Mouse (Mus musculus) gastrocnemius, postnatal 10 days (tissue): ENCODE measurements at regions not wholly inside any gene's neighbourhood (a gene's known extent, or its start where the extent isn't known, plus 50 kb on each side); places are given as distances from the start of the nearest gene placed in this dataset.
A peak's percentile ranks its signal among the peaks of the same experiment; 100 is the strongest.

Experiments used
- DNase-seq: peaks from one replicate; pipeline ENCODE4 v3.0.0; 2021; ENCODE audit warnings: mixed read lengths

DNA sequence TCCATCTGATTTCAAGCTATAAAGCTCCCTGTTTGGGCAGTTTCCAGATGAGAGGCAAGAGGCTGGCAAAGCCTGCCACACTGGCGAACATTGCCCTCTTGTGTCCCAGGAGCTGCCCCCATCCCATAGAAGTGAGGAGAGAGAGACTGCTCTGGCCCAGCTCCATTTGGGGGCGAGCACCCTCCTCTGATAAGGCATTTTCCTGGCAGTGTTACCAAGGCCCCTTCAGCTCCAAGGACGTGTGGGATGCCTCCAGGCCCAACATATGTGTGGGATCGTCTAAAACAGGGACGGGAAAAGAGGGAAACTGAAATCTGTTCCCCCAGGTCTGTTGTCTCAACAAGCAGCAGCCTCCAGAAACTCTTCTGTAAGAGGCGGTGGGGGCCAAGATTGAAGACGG lies 88.0 kb upstream of the Csf3r start:
- DNase-seq, result no peak

DNA sequence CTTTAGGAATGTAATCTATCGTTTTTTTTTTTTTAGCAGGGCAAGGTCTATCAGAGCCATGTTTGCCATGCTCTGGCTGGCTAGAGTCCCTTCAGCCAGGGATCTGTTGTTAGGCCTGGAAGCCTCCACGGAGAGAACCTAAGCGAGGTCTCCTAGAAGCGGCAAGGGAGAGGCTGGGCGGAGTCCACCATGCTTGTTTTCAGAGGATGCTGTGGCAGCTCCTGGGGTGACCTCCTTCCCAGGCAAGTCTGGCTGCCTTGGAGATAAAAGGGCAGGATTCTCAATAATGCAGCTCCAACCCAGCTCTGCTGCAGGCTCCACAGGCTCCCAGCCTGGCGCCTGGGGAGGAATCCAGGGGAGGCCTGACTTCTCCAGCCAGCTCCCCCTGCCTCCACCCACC lies 86.2 kb upstream of the Csf3r start:
- DNase-seq, result no peak

DNA sequence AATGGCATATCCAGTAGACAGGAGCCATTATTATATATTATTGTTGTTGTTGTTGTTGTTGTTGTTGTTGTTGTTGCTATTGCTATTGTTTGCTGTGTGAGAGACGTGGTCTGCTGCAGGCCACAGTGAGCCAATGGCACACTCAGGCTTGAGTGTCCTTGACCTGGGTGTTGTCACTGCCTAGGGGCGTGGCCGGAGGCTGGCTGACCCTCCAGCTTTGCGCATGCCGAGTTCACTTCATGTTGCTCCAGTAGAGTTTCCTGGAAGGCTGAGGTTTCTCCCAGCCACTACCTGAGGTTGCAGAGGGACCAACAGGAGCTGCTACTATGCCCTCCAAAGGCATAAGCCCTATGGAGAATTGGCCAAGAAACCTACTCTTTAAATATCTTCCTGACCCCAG lies 83.1 kb upstream of the Csf3r start:
- DNase-seq, result no peak

DNA sequence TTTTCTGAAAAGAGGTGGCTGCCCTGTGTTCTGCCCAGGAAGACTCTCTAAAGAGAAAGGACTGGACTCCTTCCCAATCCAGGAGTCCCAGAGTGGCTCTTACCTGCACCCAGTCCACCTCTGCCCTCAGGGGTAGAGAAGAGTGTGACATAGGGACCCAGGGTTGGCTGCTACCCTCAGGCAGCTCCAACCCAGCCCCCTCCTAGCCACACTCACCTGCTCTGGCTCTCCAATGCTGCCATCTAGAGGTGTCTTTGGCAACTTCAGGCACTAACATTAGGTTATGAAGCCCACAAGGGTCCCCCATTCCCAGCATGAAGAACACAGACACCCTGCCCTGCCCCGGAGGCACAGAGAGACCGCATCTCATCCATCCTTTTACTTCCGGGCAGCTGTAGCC lies 82.4 kb upstream of the Csf3r start:
- no peak for DNase-seq

DNA sequence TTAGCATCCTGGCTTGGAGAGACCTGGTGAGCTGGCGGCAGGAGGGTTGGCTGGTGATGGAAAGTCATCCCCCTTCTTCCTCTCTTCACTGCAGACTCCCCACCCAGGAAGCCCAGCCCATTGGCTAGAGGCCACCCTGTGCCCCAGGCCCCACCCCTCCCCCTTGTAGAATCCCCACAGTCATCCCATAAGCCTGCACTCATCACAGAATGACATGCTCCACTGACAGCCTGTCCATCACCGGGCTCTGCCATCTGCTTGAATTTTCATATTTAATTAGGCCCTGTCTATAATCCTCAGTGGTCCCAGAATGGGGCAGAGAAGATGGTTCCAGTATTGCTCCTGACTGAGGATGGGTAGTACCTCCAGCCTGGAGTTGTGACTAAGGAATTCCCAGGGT lies 79.3 kb upstream of the Csf3r start:
- no peak for DNase-seq

DNA sequence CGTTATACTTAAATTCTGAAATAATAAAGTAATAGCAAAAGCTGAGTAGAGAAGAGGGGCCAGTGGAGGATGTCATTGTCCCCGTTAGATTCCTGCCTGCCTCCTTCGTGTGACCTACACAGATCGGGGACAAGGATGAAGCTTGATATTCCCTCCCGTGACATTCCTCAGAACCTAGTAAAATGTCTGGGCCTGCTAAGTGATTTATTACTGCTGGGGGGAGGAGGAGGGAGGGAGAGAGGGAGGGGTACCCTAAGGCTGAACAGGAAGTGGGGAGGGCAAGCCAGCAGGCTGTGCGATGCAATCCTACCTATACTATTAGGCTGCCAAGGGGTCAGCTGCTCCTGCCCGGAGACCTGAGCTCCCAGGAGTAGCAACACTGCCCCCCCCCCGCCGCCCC lies 64.9 kb upstream of the Csf3r start:
- DNase-seq, result no peak

DNA sequence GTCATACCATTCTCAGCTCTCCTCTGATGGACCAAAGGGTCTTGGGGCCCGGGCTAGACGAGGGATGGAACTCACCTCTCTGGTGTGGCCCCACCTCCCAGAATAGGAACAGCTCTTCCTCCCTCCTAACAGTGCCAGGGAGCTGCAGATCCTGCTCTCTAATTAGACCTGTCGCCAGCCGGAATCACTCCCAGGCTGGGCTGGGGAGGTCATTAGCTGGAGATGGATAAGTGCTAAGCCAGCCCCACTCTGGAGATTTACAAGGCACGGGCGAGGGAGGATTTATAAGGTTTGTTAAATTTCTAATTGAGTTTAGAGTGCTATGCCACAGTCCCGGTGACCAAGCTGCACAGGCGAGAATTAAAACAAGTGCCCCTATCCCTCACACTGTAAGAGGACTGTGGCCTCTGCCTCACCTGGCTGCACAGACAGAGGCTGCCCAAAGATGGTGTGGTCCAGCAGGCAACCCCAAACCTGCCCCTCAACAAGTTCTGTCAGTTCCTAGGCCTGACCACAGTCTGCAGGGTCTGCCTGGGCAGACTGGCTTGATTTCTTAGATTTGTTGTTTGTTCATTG lies 63.6 kb upstream of the Csf3r start:
- no peak for DNase-seq

DNA sequence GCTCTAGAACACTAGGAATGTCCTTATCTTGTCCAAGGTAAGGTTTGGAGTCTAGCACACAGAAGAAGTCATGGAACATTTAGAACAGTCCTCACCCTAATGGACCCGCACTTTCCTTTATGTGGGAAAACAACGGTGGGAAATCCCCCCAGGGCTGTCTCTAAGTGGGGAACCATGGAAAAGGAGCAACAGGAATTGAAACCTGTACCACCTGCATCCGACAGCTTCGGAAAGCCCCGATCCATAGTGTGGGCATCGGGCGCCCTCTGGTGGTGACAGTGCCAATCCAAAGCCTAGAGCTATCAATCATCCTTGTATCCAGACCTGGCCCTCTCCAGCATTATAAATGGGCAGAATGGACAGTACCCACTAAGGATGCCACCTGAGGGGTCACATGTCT lies 61.7 kb upstream of the Csf3r start:
- DNase-seq, result peak; percentile 80
